Mouse (Mus musculus): Measurements from ENCODE around the gene Hic2. TPM values are rescaled to one million over a fixed set of nuclear protein-coding genes. Genes with fewer than 3 reads are reported as not detected.

Gene Hic2
- polyA plus RNA-seq, 1 experiment, result 1.1 TPM

DNA sequence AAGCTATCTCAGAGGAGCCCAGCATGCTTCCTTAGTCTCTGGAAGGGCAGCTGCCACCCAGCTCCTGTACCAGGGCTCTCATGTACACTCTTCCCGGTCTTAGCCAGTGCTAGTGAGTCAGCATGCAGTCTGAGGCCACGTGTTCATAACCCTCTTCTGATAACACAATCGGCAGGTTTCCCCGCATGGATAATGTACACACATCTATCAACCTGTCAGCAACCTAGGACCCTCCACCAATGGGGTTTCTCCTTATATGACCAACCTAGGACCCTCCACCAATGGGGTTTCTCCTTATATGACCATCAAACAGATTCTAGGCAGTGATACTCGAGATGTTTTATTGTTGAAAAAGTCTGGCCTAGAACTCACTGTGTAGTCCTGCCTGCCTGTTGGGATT lies 34.6 kb downstream of the Hic2 start:
- TF ChIP-seq MYOD1 (IDR thresholded peaks at IDR 0.05; ENCODE audit: control insufficient read depth in 1 of 3, insufficient read length in 2 of 3, low read depth in 2 of 3), result no peak
- no peak for TF ChIP-seq E2F4 (IDR thresholded peaks at IDR 0.05; ENCODE audit: insufficient read depth)
- TF ChIP-seq TCF12 (IDR thresholded peaks at IDR 0.05; ENCODE audit: insufficient read depth, poor library complexity, severe bottlenecking), result no peak
- no peak for TF ChIP-seq SRF (IDR thresholded peaks at IDR 0.05; ENCODE audit: control insufficient read depth, insufficient read length, low read depth)
- no peak for TF ChIP-seq TCF3 (IDR thresholded peaks at IDR 0.05; ENCODE audit: insufficient read length, low read depth)
- TF ChIP-seq POLR2AphosphoS2 (IDR thresholded peaks at IDR 0.05; ENCODE audit: insufficient read length, low read depth), result no peak
- no peak for TF ChIP-seq MAX (IDR thresholded peaks at IDR 0.05; ENCODE audit: low read depth)
- TF ChIP-seq CEBPB (IDR thresholded peaks at IDR 0.05; ENCODE audit: insufficient read depth, poor library complexity, severe bottlenecking), result no peak
- no peak for TF ChIP-seq USF1 (IDR thresholded peaks at IDR 0.05; ENCODE audit: low read depth)
- no peak for TF ChIP-seq MYOG (IDR thresholded peaks at IDR 0.05; ENCODE audit: control insufficient read depth in 1 of 3, insufficient read depth in 1 of 3, insufficient read length in 2 of 3, low read depth in 2 of 3)
- no peak for TF ChIP-seq POLR2A (IDR thresholded peaks at IDR 0.05; ENCODE audit: insufficient read length, low read depth)
- TF ChIP-seq REST (IDR thresholded peaks at IDR 0.05; ENCODE audit: insufficient read depth, insufficient read length), result no peak
- Histone ChIP-seq H3K4me3 (no peak overlapping the region), H3K79me2 (ENCODE audit: control insufficient read depth, insufficient read depth) (no peaks in the 10 kb centered on the region), H3ac (ENCODE audit: control insufficient read depth, insufficient read length) (no peak overlapping the region), H3K36me3 (ENCODE audit: control insufficient read depth, insufficient read depth) (no peaks in the 10 kb centered on the region), H3K4me2 (ENCODE audit: low read depth) (no peak overlapping the region), H3K27me3 (ENCODE audit: control insufficient read depth, insufficient read depth, insufficient read length) (no peaks in the 10 kb centered on the region)

GRCm38 (mm10) chr16:17269872-17270271 lies 36.5 kb downstream of the Hic2 start:
- no peak overlapping the region for H3K4me3 ChIP-seq
- TF ChIP-seq USF1 (IDR thresholded peaks at IDR 0.05; ENCODE audit: low read depth) (no peak), TCF3 (IDR thresholded peaks at IDR 0.05; ENCODE audit: insufficient read length, low read depth) (no peak), POLR2AphosphoS2 (IDR thresholded peaks at IDR 0.05; ENCODE audit: insufficient read length, low read depth) (no peak), POLR2A (IDR thresholded peaks at IDR 0.05; ENCODE audit: insufficient read length, low read depth) (no peak), MYOG (IDR thresholded peaks at IDR 0.05; ENCODE audit: control insufficient read depth in 1 of 3, insufficient read depth in 1 of 3, insufficient read length in 2 of 3, low read depth in 2 of 3) (no peak), REST (IDR thresholded peaks at IDR 0.05; ENCODE audit: insufficient read depth, insufficient read length) (no peak), E2F4 (IDR thresholded peaks at IDR 0.05; ENCODE audit: insufficient read depth) (no peak), SRF (IDR thresholded peaks at IDR 0.05; ENCODE audit: control insufficient read depth, insufficient read length, low read depth) (no peak), TCF12 (IDR thresholded peaks at IDR 0.05; ENCODE audit: insufficient read depth, poor library complexity, severe bottlenecking) (no peak), MAX (IDR thresholded peaks at IDR 0.05; ENCODE audit: low read depth) (no peak), CEBPB (IDR thresholded peaks at IDR 0.05; ENCODE audit: insufficient read depth, poor library complexity, severe bottlenecking) (no peak), MYOD1 (IDR thresholded peaks at IDR 0.05; ENCODE audit: control insufficient read depth in 1 of 3, insufficient read length in 2 of 3, low read depth in 2 of 3) (no peak)
- no peaks in the 10 kb centered on the region for H3K27me3 ChIP-seq (ENCODE audit: control insufficient read depth, insufficient read depth, insufficient read length)
- no peak overlapping the region for H3K4me2 ChIP-seq (ENCODE audit: low read depth)
- H3ac ChIP-seq (ENCODE audit: control insufficient read depth, insufficient read length), result no peak overlapping the region
- no peaks in the 10 kb centered on the region for H3K79me2 ChIP-seq (ENCODE audit: control insufficient read depth, insufficient read depth)
- no peaks in the 10 kb centered on the region for H3K36me3 ChIP-seq (ENCODE audit: control insufficient read depth, insufficient read depth)

- no peaks in the 10 kb centered on the region for H3K36me3 ChIP-seq (ENCODE audit: control insufficient read depth, insufficient read depth)
- no peaks in the 10 kb centered on the region for H3K79me2 ChIP-seq (ENCODE audit: control insufficient read depth, insufficient read depth)
- no peak overlapping the region for H3K4me3 ChIP-seq
- no peaks in the 10 kb centered on the region for H3K27me3 ChIP-seq (ENCODE audit: control insufficient read depth, insufficient read depth, insufficient read length)
- TF ChIP-seq USF1 (IDR thresholded peaks at IDR 0.05; ENCODE audit: low read depth) (no peak), MYOG (IDR thresholded peaks at IDR 0.05; ENCODE audit: control insufficient read depth in 1 of 3, insufficient read depth in 1 of 3, insufficient read length in 2 of 3, low read depth in 2 of 3) (no peak), REST (IDR thresholded peaks at IDR 0.05; ENCODE audit: insufficient read depth, insufficient read length) (no peak), E2F4 (IDR thresholded peaks at IDR 0.05; ENCODE audit: insufficient read depth) (no peak), TCF12 (IDR thresholded peaks at IDR 0.05; ENCODE audit: insufficient read depth, poor library complexity, severe bottlenecking) (no peak), TCF3 (IDR thresholded peaks at IDR 0.05; ENCODE audit: insufficient read length, low read depth) (no peak), SRF (IDR thresholded peaks at IDR 0.05; ENCODE audit: control insufficient read depth, insufficient read length, low read depth) (no peak), MAX (IDR thresholded peaks at IDR 0.05; ENCODE audit: low read depth) (no peak)
- no peak overlapping the region for H3ac ChIP-seq (ENCODE audit: control insufficient read depth, insufficient read length)
- no peak overlapping the region for H3K4me2 ChIP-seq (ENCODE audit: low read depth)
Observed at GRCm38 (mm10) chr16:17271124-17271523, 37.8 kb downstream of the Hic2 start.

GRCm38 (mm10) chr16:17271856-17272255 lies 38.5 kb downstream of the Hic2 start:
- Histone ChIP-seq H3ac (ENCODE audit: control insufficient read depth, insufficient read length) (no peak overlapping the region), H3K27me3 (ENCODE audit: control insufficient read depth, insufficient read depth, insufficient read length) (no peaks in the 10 kb centered on the region), H3K79me2 (ENCODE audit: control insufficient read depth, insufficient read depth) (no peaks in the 10 kb centered on the region), H3K4me2 (ENCODE audit: low read depth) (no peak overlapping the region), H3K36me3 (ENCODE audit: control insufficient read depth, insufficient read depth) (no peaks in the 10 kb centered on the region), H3K4me3 (no peak overlapping the region)
- TF ChIP-seq TCF3 (IDR thresholded peaks at IDR 0.05; ENCODE audit: insufficient read length, low read depth) (no peak), USF1 (IDR thresholded peaks at IDR 0.05; ENCODE audit: low read depth) (no peak), MYOD1 (IDR thresholded peaks at IDR 0.05; ENCODE audit: control insufficient read depth in 1 of 3, insufficient read length in 2 of 3, low read depth in 2 of 3) (no peak), CEBPB (IDR thresholded peaks at IDR 0.05; ENCODE audit: insufficient read depth, poor library complexity, severe bottlenecking) (no peak), POLR2A (IDR thresholded peaks at IDR 0.05; ENCODE audit: insufficient read length, low read depth) (no peak), MAX (IDR thresholded peaks at IDR 0.05; ENCODE audit: low read depth) (no peak), SRF (IDR thresholded peaks at IDR 0.05; ENCODE audit: control insufficient read depth, insufficient read length, low read depth) (no peak), MYOG (IDR thresholded peaks at IDR 0.05; ENCODE audit: control insufficient read depth in 1 of 3, insufficient read depth in 1 of 3, insufficient read length in 2 of 3, low read depth in 2 of 3) (no peak)

GRCm38 (mm10) chr16:17275721-17276120 lies 42.3 kb downstream of the Hic2 start, which contains the start of gene Tmem191c:
Gene Tmem191c (plus strand): TSS chr16:17276077.
- Histone ChIP-seq H3K79me2 (ENCODE audit: control insufficient read depth, insufficient read depth) (no peaks in the 10 kb centered on the region), H3K27me3 (ENCODE audit: control insufficient read depth, insufficient read depth, insufficient read length) (no peaks in the 10 kb centered on the region), H3ac (ENCODE audit: control insufficient read depth, insufficient read length) (no peak within 1 kb of the TSS), H3K4me3 (peak within 1 kb of the TSS; percentile 9), H3K4me2 (ENCODE audit: low read depth) (peak within 1 kb of the TSS; percentile 76), H3K36me3 (ENCODE audit: control insufficient read depth, insufficient read depth) (no peaks in the 10 kb centered on the region)
- no peak for TF ChIP-seq MYOG (IDR thresholded peaks at IDR 0.05; ENCODE audit: control insufficient read depth in 1 of 3, insufficient read depth in 1 of 3, insufficient read length in 2 of 3, low read depth in 2 of 3)
- no peak for TF ChIP-seq POLR2A (IDR thresholded peaks at IDR 0.05; ENCODE audit: insufficient read length, low read depth)
- TF ChIP-seq POLR2AphosphoS2 (IDR thresholded peaks at IDR 0.05; ENCODE audit: insufficient read length, low read depth), result no peak
- TF ChIP-seq MAX (IDR thresholded peaks at IDR 0.05; ENCODE audit: low read depth), result no peak
- TF ChIP-seq TCF3 (IDR thresholded peaks at IDR 0.05; ENCODE audit: insufficient read length, low read depth), result no peak
- no peak for TF ChIP-seq SRF (IDR thresholded peaks at IDR 0.05; ENCODE audit: control insufficient read depth, insufficient read length, low read depth)
- no peak for TF ChIP-seq CEBPB (IDR thresholded peaks at IDR 0.05; ENCODE audit: insufficient read depth, poor library complexity, severe bottlenecking)
- TF ChIP-seq USF1 (IDR thresholded peaks at IDR 0.05; ENCODE audit: low read depth), result no peak
- no peak for TF ChIP-seq MYOD1 (IDR thresholded peaks at IDR 0.05; ENCODE audit: control insufficient read depth in 1 of 3, insufficient read length in 2 of 3, low read depth in 2 of 3)
- no peak for TF ChIP-seq E2F4 (IDR thresholded peaks at IDR 0.05; ENCODE audit: insufficient read depth)
- no peak for TF ChIP-seq TCF12 (IDR thresholded peaks at IDR 0.05; ENCODE audit: insufficient read depth, poor library complexity, severe bottlenecking)
- TF ChIP-seq REST (IDR thresholded peaks at IDR 0.05; ENCODE audit: insufficient read depth, insufficient read length), result no peak
